Mouse (Mus musculus) 3T3-L1 (cell line): Measurements from ENCODE around the gene Sugct.
"Not testable (repeated sequence)": the region's sequence is repeated elsewhere in the genome, so short reads cannot be mapped to it uniquely, and the experiment has no call there.

Experiments
- DNase-seq: peaks from one replicate; pipeline ENCODE4 v3.0.0-alpha.2; 2015; ENCODE audit warnings: low read depth, low spot score

Sugct gene

DNA sequence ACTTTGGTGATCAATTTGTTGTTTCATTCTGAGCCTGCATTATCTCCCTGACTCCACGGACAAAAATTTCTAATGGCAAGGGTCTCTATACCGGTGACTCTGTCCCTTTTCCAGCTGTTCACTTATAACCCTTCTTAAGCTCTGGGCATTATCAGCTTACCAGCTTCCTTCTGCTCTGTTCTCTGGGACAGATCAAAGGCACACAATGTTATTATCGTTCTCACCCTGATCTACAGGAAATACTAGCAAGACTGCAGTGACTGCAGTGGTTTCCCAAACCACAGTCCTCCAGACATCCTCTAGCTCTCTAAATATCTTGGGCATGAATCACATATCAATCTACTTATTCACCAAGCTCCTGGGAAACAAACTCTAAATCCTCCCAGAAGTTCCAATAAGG lies 90.7 kb downstream of the Sugct start:
- peak; percentile 85 for DNase-seq

DNA sequence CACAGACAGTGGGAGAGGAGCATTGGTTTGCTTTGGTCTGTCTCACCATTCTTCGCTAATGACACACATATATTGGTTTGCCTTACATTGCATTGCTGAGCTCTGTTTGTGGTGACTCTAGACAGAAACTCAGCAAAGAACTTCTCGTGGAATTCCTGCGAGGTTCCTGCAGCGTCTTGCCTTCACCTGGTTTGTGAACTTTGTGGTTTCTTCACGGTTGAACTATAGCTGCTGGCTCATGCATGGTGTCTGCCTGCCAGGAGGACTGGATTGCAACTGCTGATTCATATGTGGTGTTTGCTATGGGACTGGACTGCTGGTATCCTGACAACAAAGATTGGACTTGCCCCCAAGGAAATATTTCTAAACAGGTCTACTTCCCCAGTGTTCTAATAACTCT lies 91.6 kb downstream of the Sugct start:
- DNase-seq: peak; percentile 86

DNA sequence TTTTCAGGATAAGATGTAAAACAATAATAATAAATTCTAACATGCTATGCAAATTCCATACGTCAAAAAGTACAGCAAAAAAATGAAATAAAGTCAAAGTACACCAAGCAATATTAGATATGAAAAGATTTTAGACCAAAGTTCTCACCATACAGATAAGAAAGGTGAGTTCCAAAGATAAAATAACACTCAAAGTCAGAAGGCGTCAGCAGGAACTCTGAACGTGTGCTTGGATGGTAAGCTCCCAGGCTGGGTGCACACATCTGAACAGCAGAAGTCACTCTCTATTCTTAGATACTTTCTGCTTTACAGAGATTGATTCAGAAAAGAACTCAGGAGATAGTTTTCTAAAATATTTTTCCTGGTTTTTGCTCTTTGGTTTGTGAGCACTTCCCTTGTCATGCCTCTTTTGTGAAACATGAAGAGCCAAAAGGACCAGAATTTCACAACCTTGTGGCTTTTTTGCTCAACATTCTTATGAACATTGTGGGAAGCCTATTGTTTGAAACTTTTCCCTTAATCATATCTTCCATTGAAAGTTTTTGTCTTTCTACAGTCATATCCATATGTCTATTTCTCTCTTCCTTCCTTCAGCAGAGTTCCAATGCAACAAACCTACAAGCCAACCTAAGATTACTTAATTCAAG lies 110.0 kb downstream of the Sugct start:
- DNase-seq: peak; percentile 50

DNA sequence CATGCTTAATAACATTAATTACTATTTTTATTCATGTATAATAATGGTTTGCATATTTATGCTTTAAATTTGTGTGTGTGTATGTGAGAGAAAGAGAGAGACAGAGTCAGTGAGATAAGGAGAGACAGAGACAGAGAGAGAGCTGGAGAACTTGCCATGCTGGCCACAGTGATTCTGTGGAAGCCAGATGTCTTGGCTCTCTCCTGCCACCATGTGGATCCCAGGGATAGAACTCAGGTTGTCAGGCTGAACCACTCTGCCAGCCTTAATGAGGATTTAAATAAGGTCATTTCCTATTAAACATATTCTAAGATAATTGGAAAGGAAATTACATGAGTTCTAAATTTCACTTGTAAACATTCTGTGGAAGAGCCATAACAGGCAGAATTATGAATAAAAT lies 110.5 kb downstream of the Sugct start:
- peak; percentile 74 for DNase-seq

DNA sequence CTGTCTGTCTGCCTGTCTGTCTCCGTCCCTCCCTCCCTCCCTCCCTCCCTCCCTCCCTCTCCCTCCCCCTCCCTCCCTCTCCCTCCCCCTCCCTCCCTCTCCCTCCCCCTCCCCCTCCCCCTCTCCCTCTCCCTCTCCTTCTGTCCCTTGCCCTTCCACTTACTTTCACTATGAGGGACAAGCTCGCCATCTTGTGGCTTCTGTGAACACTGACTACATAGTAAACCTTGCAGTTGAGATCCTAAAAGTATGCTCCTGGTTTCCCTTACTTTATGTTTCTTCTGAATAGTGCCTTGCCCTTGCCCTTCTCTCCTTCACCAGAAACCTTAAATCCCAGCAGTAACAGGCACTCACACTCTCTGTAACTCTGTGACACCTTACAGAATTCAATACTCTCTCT lies 113.7 kb downstream of the Sugct start:
- peak; percentile 74 for DNase-seq

DNA sequence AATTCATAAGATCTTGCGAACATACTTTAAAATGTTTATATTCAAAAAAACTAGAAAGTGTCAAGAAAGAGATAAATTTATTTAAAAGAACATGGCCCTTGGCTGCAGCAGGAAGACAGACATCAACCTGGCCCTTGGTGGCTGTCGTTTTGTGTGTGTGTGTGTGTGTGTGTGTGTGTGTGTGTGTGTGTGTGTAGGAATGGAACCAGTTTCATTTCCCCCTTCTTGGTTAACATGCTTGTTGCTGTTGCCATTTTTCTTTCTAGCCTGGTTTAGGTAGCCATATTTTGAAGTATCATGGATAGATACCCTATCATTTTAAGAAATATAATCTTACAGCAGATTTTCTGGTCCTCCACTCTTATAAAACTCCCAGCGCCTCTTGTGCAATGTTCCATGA lies 136.0 kb downstream of the Sugct start:
- no peak for DNase-seq

DNA sequence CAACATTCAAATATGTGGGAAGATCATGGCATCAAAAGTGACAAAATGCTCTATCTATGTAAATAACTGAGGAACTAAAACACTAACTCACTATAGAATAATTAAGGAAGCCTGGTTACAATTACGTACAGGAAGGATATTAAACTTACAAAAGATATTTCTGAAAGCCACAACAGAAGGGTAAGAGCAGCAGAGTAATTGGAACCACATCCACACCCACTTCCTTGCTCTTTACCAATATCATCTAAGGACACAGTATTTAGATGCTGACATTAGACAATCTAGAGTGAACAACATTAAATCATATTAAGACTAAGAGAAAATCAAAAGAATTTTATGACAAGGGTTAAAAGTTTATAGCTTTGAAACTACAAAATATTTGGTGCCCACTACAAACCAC lies 159.0 kb downstream of the Sugct start:
- no peak for DNase-seq

DNA sequence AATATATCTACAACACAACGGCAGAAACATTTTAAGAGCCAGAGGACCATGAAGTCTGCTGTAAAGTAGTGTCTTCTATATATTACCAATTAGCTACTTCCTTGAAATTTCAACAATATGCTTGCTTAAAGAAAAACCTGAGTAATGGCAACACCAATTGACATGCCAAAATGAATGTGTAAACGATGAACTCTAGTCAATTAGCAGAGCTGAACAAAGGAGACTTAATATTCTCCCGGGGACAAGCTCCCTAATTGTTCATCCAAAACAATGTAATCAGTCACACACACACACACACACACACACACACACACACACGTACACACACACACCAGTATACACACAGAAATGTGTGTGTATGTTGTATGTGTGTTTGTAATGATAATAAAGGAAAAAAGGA lies 160.5 kb downstream of the Sugct start:
- no peak for DNase-seq

DNA sequence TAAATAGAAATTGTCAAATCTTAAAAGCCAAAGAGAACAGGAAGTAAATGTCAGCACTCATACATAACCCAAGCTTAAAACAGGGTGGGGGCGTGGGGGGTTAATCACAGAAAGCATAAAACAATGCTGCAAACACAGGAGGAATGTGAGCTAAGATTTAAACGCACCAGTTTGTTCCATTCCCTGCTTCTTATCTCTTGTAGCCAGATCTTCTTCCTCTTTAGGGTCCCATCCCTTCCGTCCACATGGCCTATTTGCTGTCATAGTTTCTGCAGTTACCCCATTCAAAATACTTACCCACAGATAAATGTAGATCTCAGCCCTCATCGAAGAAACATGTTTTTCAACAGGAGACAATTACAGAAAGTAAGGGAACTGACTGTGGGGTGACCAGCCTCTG lies 160.9 kb downstream of the Sugct start:
- DNase-seq: no peak

DNA sequence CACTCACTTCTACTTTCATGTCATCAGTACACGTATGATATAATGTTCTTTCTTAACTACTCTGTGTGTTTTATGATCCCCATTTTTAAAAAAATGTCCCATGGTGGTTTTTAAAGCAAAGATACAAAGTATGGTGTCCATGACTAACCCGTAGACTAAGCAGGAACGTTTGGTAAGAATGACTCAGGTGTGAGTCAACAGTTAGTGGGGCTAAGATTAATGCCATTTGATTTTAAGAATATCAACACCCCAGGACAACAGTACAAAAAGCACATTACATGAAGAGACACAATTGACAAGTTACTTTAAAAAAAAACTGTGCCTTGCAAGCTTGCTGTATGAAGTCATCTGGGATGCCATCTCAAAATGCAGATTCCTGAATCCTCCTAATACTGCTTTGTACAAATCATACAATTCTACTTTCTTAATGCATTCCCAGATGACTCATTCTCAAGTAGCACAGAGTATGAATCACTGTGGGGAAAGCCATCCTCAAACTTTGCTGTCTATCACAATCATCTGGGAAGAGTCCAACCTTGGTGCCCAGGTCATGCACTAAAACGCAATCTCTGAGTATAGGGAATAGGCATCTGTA lies 184.1 kb downstream of the Sugct start:
- DNase-seq: peak; percentile 90

DNA sequence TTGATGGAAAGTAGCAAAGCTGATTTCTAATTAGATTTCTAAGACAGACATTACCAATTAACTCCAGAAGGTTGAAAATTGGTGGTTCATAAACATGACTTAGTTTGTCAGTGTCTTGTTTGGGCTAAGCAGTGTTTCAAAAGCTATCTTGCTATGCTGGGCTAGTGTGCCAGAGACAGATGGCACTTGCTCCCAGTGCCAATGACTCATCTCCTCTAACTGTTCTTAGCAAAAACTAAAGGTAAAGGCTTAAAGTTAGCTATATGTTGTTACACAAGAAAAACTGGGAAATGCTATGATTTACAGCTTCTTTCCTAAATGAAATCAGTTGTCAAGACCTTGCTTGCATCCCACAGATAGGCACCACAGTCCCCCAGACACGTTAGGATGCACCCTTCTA lies 200.4 kb downstream of the Sugct start:
- peak; percentile 63 for DNase-seq

DNA sequence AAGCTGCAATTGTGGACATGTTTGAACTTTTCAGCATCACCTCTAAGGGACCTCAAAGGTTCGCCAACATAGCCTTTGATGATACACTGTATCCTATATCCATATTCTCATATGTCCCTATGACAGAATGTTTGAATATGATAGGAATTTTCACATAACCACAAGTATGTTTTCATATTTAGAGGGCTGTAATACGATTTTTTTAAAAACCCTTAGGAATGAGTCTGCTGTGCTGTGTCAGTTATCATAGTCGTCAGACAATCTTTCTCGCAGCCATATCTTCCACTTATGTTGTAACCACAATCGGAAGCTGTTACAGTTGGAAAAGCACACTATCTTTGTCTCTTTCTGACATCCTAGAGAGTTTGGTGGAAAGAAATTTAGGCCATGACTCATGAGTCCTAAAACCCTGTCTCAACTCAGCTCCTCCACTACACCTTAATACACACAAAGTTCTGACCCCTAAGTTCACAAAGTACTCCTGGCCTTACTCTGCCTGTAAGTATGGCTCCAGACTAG lies 201.2 kb downstream of the Sugct start:
- DNase-seq: peak; percentile 84

DNA sequence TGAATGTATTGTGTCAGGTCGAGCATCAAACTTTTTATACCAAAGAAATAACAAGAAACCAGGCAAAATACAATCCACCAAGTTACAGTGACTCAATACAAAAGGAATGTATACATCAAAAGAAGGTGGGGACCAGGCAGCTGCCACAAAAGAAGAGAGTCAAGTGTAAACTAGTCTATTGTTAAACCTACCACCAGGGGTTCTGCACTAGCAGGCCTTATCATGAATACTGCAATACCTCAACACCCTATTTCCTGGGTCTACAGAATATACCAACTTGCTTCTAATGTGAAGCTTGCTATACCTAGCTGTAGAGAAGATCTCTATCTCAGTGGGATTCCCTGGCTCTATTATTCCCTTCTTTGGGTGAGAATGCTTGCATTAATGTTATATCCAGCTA lies 237.4 kb downstream of the Sugct start:
- not testable (repeated sequence) for DNase-seq

DNA sequence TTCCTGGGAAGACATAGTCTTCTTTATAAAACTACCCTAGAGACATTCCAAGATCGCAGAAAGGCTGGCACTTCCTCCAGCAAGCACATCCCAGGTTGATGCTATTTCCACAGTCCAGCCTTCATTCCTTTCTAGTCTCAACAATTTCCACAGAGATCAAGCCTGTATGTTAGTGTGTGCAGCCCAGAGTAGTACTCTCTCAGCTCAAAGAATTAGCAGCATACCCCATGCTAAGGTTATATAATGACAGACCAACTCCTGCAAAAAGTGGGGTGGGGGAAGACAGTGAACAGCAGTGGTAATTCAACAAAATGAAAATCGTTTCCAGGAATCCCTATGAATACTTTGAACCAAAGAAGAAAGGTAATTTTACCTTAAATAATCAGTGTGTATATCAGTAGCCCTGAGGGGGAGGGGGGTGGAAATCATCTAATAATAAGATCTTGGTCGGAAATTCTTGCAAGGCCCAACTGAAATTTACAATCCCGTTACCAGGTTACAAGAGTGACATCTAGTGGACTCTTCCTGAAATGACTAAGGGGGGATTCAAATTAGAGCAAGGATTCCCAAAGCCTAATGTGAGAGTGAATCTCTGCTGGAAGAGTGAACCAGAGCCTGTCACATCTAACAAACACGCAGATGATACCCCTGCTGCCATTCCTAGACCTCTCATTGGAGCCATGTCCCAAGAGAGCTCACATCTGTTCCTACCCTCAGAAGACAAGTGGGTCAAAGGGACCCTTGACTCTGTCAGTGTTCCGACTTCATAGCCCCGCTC lies 263.0 kb downstream of the Sugct start:
- DNase-seq: peak; percentile 80

DNA sequence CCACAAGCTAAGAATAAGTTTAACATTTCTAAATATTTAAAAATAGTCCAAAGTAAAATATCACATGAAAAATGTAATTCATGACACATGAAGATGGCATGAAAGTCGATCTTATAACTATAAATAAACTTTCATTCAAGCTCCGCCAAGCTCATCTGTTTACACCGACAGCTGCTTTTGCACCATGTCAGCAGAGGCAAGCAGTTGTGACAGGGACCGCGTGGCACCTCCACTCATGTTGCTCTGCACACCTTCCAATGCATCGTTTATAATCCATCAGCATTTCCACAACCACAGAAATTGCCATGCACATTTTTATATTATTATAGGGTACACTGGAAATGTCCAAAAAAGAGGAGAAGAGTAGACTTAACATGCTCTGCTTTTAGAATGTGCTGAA lies 273.5 kb downstream of the Sugct start:
- DNase-seq: no peak

DNA sequence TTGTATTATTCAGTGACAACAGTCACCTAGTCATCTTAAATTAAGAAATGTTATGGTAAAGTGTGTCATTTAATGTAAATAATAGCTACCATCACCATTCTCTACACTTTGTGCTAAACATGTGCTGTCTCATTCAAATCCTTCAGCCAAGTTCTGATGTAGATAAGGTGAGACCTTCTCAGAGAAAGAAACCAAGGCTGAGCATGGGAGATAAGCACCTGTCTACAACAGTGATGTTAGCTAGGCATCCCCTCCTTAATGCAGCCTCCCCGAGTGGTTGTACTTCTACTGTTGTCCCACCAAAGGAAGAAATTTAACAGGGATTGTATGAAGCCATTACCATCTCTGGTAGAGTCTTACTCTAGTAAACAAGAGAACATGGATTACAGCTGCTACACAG lies 274.8 kb downstream of the Sugct start:
- DNase-seq: no peak

DNA sequence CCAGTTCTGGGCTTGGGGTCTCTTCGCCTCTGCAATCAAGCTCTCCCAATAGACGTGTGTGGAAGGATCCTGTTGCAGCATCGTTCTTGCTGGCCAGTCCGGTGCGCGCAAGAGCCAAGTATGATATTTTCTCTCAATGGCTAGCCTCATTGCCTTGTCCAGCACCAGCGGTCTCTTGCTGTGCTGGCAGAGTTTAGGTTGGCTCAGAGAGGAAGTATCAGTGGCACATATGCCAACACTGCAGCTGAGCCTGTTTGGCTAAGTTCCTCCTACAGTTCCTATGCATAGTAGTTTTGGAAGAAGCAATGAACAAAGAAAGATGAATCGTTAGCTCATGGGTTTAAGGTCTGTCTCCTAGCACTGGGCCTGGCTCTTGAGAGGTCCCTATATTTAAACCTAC lies 352.5 kb downstream of the Sugct start:
- no peak for DNase-seq

DNA sequence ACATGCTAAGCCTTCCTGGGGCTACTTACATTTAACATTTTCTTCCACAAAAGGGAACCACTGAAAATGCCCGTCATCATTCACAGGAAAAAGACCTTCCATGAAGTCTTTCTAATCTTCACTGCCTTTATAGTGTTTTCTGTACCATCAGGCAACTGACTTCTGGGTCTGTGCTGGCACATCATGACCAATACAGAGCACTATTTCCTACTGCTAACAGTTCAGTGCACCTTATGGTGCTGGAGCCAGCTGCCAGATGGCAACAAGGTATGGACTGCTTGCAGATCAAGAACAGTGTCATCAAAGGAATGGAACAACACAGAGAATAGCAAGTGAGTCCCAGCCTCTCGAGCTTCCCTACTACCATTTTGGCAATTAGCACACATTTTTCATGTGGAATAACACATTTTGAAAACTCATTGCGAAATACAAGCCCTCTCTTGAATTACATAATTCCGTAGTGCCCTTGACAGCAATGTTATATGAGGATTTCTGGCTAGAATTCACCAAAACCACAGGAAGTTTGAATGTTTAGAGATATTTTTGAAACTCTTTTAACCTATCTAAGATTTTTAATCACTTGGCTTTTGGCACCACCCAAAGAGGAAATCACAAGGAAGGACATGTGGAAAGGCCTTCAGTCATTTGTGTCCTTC lies 359.3 kb downstream of the Sugct start:
- DNase-seq: peak; percentile 29

DNA sequence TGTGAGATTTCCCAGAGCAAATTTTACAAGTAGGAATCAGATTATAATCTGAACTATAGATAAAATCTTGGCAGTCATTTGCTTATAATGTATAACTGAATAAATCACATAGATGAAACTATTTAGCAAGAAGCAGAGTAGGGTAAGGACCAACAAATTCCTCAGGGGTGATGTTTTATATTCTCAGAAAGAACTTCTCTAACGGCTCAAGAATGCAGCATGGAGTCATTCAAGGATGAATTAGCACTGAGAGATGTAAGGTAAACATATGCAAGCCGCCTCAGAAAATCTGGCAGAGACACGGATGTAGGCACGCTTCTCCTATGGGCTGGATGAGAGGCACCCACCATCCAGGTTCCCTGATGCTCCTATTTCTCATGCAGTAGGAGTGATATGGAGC lies 368.5 kb downstream of the Sugct start:
- DNase-seq: no peak

DNA sequence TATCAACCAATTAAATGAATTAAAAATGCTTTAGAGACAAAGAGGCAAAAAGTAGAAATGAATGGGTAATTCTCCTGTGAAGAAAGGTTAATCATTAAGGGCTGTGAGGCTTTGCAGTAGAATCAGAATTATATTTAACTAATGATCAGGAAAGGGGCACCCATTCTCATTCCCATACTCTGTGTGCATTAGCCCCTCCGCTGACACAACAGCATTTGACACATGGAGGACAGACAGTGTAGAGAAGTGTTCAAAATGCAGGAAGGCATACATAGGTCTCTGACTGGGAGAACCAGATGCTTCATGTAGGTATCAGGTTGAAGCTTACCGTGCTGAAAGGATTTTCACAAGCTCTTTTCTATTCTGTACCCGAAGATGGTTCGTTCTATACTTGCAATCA lies 393.8 kb downstream of the Sugct start:
- DNase-seq: no peak

DNA sequence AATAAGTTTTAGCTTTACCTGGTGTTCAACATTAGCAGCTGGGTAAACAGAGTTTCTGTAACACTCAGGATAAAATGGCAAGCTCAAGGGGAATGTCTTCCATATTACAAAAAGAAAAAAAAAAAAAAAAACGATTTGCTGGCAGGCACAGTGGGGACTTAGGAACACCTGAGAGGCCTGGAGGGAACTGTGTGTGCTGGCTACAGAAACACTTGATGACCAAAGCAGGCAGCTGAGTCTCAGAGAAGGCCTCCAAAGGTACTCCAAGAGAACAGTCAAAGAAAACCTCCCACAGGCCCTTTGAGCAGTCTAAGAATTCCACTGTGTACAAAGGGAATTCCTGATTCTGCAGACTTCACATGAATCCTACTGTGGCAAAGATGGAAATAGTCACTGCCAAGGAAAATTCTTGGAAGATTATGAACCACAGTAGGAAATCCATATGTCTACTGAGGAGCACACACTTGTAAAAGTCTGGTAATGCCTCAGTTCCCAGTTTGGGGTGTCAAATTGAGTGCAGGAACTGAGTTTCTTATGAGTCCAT lies 397.8 kb downstream of the Sugct start:
- peak; percentile 4 for DNase-seq

DNA sequence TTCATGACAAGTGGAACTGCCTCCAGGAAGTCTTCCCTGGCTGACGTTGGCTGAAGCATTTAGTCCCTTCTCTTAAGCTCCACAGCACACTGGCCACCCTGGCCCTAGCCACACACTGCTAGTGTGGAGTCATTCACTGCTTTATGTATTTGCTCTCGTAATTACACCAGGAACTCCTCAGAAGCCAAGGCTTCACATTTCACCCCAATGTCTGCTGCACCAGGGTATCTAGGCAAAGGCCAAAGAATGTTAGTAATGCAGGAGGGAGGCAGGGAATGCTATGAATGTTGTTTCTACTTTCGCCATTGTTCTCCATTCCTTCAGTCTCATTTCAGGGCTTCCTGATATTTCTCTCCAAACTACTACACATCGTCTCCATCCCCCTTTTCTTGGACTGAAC lies 398.4 kb downstream of the Sugct start:
- peak; percentile 31 for DNase-seq
